Mouse (Mus musculus): ENCODE results near the gene Gm49337.

Gene Gm49337

GRCm38 (mm10) chr4:116329256-116329655 is 156.1 kb downstream of the Gm49337 start:
- DNase-seq (ENCODE audit: low spot score in 2 of 2): no peak

GRCm38 (mm10) chr4:116336294-116336693 is 163.1 kb downstream of the Gm49337 start:
- DNase-seq (ENCODE audit: low spot score in 2 of 2): no peak

- DNase-seq (ENCODE audit: low spot score in 2 of 2): peak in 1 of 2 experiments; percentile 33
These were observed 168.9 kb downstream of the Gm49337 start for GRCm38 (mm10) chr4:116342119-116342518.
